Mouse (Mus musculus) kidney, postnatal 25 days (tissue): ENCODE measurements around the gene Myef2.
A peak's percentile ranks its signal among the peaks of the same experiment; 100 is the strongest.
"Not testable (repeated sequence)": the region's sequence is repeated elsewhere in the genome, so short reads cannot be mapped to it uniquely, and the experiment has no call there.

ENCODE experiments used
- DNase-seq, 2 experiments: peaks; one replicate each; pipeline ENCODE4 v3.0.0; 2021; ENCODE audit warnings: mixed read lengths in 2 of 2

Gene Myef2

DNA sequence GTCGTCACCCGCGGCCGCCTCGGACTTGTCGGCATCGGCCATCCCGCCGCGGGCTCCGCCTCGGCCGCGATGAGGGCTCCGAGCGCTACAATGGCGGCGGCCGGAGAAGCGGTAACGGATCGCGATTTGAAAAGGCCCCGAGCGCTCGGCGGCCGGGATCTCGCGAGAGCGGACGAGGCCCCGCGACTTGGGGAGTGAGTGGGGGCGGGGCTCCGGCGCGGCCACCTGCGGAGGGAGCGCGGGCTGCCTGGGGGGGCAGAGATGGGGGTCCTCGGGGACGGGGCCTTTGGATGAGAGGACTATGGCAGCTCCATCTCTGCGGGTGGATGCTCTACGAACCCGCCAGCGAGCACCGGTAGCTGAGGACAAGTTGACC is at the start of gene Myef2:
TSS of gene Myef2 (minus strand) at position 185 of the 376 bp plus-strand sequence.
- peak; percentile 77 to 86 for DNase-seq

DNA sequence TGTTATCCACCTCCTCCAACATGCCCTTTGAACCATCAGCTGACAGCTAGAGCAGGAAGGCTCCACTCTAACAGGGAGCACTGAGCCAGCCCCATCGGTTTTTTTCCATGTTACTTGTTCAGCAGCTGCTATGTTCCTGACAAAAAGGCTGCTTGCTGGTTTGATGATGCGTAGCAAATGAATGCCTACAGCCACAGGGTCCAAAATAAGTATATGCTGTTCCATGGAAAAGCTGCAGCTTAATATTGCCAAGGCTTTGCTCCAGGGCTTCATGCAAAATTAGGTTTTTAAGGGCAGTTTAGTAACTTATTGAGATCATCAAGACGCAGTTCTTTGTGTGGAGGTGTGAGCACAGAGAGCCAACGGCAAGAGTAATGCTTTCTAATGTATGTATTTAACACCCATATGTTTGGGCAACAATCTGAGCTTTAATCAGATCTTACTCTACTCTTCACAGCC is 38.6 kb upstream of the Myef2 start:
- DNase-seq = peak; percentile 37 to 65

GRCm38 (mm10) chr2:125155504-125155903 is 32.0 kb upstream of the Myef2 start:
- DNase-seq = no peak

DNA sequence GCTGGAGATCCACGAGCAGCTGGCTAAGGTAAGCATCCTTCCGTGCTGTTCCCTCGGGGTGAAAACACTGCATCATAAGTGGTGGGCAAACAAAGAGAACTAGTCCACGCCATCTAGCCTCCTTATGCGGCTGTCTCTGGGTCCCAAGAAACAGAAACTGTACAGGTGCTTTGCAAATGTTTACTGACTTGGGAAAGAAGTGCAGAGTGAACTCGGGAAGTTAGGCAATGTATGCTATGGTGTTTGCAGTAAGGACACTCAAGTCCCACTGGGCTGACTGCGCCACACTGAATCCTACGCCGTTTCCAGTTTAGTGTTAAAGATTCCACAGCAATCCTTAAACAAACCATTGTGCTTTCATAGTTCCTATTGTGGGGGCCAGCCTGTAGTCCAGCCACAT is 30.8 kb upstream of the Myef2 start:
- no peak for DNase-seq

DNA sequence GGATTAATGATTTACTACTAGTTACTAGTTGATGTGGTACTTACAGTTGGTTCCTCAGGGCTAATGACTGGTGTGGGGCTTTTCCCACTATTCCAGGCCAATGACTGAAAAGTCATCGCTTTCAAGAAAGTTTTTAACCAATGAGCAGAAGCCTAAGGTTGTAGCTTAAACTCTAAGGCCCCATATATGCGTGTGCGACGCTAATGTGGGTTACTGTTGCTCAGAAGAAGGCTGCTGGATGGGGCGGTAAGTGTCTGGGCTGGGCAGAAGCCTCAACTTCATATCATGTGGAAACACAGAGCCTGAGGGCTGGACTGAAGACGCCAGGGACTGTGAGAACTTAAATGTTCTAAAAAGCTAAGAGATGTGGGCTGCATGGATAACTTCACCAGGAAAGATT is 28.9 kb upstream of the Myef2 start, which contains the start of gene Slc12a1:
TSS of gene Slc12a1 (plus strand) at position 118 of the 400 bp plus-strand sequence.
- peak; percentile 43 to 61 for DNase-seq

- no peak for DNase-seq
Measured at GRCm38 (mm10) chr2:125142336-125142735, 18.9 kb upstream of the Myef2 start.

- DNase-seq = no peak
Measured at GRCm38 (mm10) chr2:125136846-125137245, 13.4 kb upstream of the Myef2 start.

- peak; percentile 76 to 78 for DNase-seq
Measured at GRCm38 (mm10) chr2:125135903-125136811, 12.7 kb upstream of the Myef2 start, which contains the start of gene Ctxn2. Gene Ctxn2, plus strand, starts transcription at chr2:125136692.

- no peak for DNase-seq
Measured at GRCm38 (mm10) chr2:125134113-125134512, 10.7 kb upstream of the Myef2 start.

DNA sequence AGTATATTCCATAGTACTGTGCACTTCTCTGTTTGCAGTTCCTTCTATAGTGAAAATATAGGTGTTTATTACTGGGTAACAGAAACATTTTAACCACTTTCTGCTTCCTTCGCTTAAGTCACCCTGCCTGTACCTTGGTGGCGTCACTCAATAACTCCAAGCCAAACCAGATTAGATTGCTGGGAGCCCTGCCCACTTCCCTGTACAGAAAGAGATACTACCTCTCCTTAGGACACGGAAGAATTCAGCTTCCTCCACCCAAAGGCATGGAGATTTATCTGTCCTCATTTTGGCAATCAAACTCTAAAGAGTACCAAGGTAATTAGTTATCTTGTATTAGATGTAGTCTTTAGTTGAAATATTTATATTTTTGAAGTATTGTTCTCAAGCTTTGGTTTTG is 3.3 kb upstream of the Myef2 start:
- DNase-seq = no peak

GRCm38 (mm10) chr2:125125824-125126223 is 2.4 kb upstream of the Myef2 start:
- DNase-seq = no peak

DNA sequence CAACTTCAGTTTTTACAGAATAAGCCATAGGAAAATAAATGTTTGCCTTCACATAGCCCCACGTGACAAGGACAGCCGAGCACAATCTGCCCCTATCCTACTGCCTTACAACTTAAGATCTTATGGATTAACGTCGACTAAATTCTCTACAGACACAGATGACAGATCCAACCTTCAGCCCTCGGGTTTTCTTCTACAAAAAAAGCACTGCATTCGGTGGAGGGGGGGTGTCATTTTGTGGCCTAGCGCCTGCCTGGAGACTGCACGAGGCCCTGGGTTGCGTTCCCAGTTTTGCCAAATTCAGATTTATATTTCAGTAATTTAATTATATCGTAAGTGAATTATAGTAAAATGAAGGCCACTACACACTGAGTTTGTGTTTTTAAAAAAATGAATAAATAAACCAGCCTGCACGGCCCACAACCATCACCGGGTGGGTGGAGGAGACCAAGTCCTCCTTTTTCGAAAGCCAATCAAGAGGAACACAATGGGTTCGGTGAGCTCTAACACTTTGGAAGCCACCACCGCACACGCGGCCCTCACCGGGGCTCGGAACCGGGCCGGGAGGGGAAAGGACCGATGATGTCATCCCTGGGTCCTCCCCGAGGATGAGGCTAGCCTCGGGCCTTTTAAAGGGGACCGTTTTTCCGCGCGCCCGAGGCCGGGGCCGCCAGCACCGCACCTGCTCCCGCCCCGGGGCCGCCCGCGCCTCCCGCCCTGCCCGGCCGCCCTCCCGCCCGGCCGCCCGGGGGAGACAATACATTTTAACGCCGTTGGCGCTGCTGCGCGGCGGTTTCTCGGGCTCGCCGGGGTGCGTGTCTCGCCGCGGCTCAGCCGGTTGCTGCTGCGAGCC is 611 bp downstream of the Myef2 start:
- peak; percentile 35 to 60 for DNase-seq

GRCm38 (mm10) chr2:125122288-125122623 is 1.2 kb downstream of the Myef2 start:
- DNase-seq = no peak

GRCm38 (mm10) chr2:125119381-125120110 is 3.9 kb downstream of the Myef2 start:
- no peak for DNase-seq

DNA sequence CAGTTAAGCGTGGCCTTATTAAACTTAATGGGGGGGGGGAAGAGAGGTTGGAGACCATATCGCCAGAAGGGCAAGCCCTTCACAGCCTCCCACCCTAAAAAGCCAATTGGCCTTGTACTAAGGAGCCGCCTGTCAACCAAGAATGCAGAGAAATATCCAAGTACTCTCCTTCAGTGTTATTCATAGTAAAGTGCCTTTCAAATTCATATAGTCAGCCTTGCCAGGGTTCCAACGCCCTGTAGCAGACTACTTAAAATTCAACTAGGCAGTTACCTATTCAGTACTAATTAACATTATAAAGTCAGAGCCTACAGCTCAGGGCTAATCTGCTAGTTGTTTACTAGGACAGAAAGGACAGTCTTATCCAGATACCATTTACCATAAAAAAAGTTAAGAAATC is 16.9 kb downstream of the Myef2 start:
- DNase-seq = peak in 1 of 2 experiments; percentile 31

DNA sequence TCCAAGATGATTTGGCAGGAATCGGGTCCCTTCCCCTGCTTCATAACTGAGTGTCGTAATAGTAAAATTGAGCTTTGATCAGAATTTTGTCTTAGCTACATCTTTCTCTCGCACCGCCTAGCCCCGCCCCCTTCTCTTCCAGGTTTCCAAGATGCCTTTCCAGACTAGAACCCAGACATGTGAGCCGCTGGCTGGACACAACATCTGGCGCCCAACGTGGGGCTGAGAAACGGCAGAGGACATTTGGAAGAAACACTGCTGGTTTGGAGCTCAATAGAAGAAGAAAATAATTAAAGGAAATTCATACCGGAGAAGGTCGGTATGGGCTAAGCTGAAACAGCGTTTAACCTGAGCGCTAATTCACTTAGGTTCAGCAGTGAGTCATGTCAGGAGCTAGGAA is 19.0 kb downstream of the Myef2 start:
- DNase-seq = not testable (repeated sequence)

GRCm38 (mm10) chr2:125092123-125092522 is 31.3 kb downstream of the Myef2 start:
- not testable (repeated sequence) for DNase-seq

GRCm38 (mm10) chr2:125088757-125089156 is 34.7 kb downstream of the Myef2 start:
- no peak for DNase-seq

DNA sequence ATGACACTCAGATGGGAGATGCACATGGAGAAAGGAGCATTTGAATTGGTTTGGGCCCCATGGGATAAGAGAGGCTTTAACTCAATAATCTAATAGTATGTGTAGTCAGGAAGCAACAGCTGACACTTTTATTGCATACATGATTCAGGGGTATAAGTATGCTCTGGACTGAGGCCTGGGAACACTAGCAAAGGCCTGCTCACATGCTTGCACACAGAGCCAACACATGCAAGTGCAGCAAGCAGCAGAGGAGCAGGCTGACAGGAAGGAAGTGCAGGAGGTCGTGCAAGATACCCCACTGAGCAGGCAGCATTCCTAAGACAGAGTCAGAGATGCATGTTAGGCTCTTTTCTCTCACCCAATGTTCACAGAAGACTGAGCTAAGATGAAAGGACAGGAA is 39.6 kb downstream of the Myef2 start:
- peak in 1 of 2 experiments; percentile 46 for DNase-seq

GRCm38 (mm10) chr2:125073056-125073780 is 50.2 kb downstream of the Myef2 start:
- DNase-seq = peak in 1 of 2 experiments; percentile 44

DNA sequence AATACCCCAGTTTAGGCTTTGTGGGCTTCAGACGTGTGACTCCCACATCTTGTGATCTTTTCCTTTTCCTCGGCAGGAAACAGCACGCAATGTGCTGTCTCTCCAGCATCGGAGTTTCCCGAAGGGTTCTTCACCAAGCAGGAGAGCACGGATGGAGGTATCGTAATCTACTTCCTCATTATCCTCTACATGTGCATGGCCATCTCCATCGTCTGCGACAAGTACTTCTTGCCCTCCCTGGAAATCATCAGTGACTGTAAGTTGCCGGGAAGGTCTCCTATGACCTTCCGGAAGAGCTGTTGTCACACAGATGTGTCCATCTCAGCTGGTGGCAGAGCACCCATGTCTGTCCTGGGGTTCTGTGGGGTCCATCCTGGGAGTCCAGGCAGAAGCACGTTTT is 54.8 kb downstream of the Myef2 start:
- DNase-seq = no peak

DNA sequence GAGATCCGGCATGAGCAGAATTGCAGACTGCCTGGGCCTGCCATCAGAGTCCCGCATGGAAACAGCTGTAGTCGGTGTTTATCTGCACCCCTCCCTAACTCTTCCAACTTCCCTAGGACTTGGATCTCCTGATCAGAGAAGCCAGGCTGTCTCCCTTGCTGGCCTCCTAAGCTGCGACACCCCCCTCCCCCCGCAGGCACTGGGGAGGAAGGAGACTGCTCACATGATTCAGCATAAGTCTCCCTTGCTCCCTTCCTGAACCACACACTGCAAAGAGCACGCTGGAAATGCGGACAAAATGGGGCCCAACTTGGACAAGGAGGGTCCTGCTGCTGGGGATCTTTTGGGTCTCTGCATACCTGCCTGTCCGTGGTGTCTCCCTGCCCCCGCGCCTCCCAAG is 55.6 kb downstream of the Myef2 start, which contains the start of gene Slc24a5:
TSS of gene Slc24a5 (plus strand) at position 231 of the 400 bp plus-strand sequence.
- DNase-seq = no peak
